Mouse (Mus musculus) hindbrain, embryonic 16.5 days (tissue): ENCODE measurements at regions not wholly inside any gene's neighbourhood (a gene's known extent, or its start where the extent isn't known, plus 50 kb on each side); places are given as distances from the start of the nearest gene placed in this dataset.

ENCODE experiments used
- ATAC-seq: fragments of 200-750 bp; cut with Nextera tagmentation; 2 replicates; pipeline ENCODE4 v1.8.0; 2017; ENCODE audit warnings: moderate TSS enrichment, moderate library complexity
- H3K27ac ChIP-seq: fragments of 300-500 bp; sonication (generic); 2 replicates; pipeline ENCODE4 v1.5.1; 2014; ENCODE audit warnings: low read depth, mild to moderate bottlenecking, control low read depth, low read length, moderate library complexity
- H3K27me3 ChIP-seq: fragments of 300-500 bp; sonication (generic); replicated peaks from 2 replicates; pipeline ENCODE4 v1.6.1; 2014; ENCODE audit warnings: low read length; ENCODE audit not compliant: control insufficient read depth, insufficient read depth
- H3K36me3 ChIP-seq: fragments of 300-500 bp; sonication (generic); 2 replicates; pipeline ENCODE4 v1.6.1; 2014; ENCODE audit warnings: mild to moderate bottlenecking, low read length, moderate library complexity, mixed read lengths; ENCODE audit not compliant: control insufficient read depth, insufficient read depth
- H3K4me1 ChIP-seq: fragments of 300-500 bp; sonication (generic); 2 replicates; pipeline ENCODE4 v1.6.1; 2014; ENCODE audit warnings: low read depth, low read length; ENCODE audit not compliant: control insufficient read depth, insufficient read depth
- H3K4me2 ChIP-seq: fragments of 300-500 bp; sonication (generic); 2 replicates; pipeline ENCODE4 v1.6.1; 2014; ENCODE audit warnings: mild to moderate bottlenecking, low read length, control low read depth, moderate library complexity
- H3K4me3 ChIP-seq: fragments of 300-500 bp; sonication (generic); 2 replicates; pipeline ENCODE4 v1.5.1; 2014; ENCODE audit warnings: mild to moderate bottlenecking, low read length, control low read depth, moderate library complexity
- H3K9ac ChIP-seq: fragments of 300-500 bp; sonication (generic); 2 replicates; pipeline ENCODE4 v1.6.1; 2014; ENCODE audit warnings: low read depth, mild to moderate bottlenecking, control low read depth, low read length, moderate library complexity
- H3K9me3 ChIP-seq: fragments of 300-500 bp; sonication (generic); 2 replicates; pipeline ENCODE4 v1.6.1; 2014; ENCODE audit warnings: mild to moderate bottlenecking, low read length, moderate library complexity; ENCODE audit not compliant: control insufficient read depth
- WGBS: fragments of 180-500 bp; shearing (Covaris S2); extraction: QIAGEN DNeasy Blood & Tissue Kit; methylation state at CpG from one replicate; pipeline ENCODE4 v1.1.7; 2014; 5-methylcytosine and 5-hydroxymethylcytosine counted together

DNA sequence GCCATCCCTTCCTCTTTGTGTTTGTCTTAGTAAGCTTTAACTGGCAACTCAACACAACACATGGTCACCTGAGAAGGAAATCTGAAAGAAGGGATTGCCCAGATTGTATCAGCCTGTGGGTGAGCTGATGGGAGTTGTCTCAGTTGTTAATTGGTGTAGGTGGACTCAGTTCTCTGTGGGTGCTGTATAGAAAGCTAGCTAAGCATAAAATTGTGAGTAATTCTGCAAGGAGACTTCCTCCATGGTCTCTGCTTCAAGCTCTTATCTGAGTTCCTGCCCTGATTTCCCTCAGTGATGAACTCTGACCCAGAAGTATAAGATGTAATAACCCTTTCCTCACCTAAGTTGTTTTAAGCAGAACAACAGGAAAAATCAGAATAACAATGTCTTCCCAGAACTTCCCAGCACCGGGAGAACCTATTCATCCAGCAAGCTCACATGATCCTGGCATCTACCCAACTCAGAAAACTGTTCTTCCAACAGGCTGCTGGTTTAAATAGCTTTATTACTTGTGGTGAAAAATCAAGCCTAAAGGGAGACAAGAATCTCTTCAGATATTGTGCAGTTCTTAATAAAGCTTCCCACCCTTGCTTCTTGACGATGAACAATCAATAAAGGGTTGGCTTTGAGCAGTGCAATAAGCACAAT, 487.7 kb upstream of the Cdh4 start:
- 48% methylated on average over 2 of the region's 2 CpGs for WGBS
- Histone ChIP-seq H3K4me1 (no peaks in the 10 kb centered on the region), H3K9ac (no peak overlapping the region), H3K4me3 (no peak overlapping the region), H3K4me2 (no peak overlapping the region), H3K27me3 (no peaks in the 10 kb centered on the region), H3K9me3 (no peaks in the 10 kb centered on the region), H3K36me3 (no peaks in the 10 kb centered on the region), H3K27ac (no peak overlapping the region)
- no peak for ATAC-seq

- no peak for ATAC-seq
- Histone ChIP-seq H3K36me3 (no peaks in the 10 kb centered on the region), H3K9ac (no peak overlapping the region), H3K27ac (no peak overlapping the region), H3K9me3 (no peaks in the 10 kb centered on the region), H3K27me3 (no peaks in the 10 kb centered on the region), H3K4me2 (no peak overlapping the region), H3K4me3 (no peak overlapping the region), H3K4me1 (no peaks in the 10 kb centered on the region)
- 71% methylated on average over 10 of the region's 10 CpGs for WGBS
These were observed 483.4 kb upstream of the Cdh4 start for GRCm38 (mm10) chr2:178958829-178959228.

- H3K36me3 ChIP-seq = no peaks in the 10 kb centered on the region
- no peaks in the 10 kb centered on the region for H3K9me3 ChIP-seq
- H3K27me3 ChIP-seq = no peaks in the 10 kb centered on the region
- no peak for ATAC-seq
- H3K4me3 ChIP-seq = no peak overlapping the region
- no peak overlapping the region for H3K27ac ChIP-seq
- no peak overlapping the region for H3K9ac ChIP-seq
- 69% methylated on average over 6 of the region's 6 CpGs for WGBS
- H3K4me1 ChIP-seq = no peaks in the 10 kb centered on the region
- H3K4me2 ChIP-seq = no peak overlapping the region
These were observed 482.6 kb upstream of the Cdh4 start for GRCm38 (mm10) chr2:178959603-178960002.

GRCm38 (mm10) chr2:178967584-178968365, 474.5 kb upstream of the Cdh4 start:
- Histone ChIP-seq H3K4me3 (no peak overlapping the region), H3K4me1 (no peaks in the 10 kb centered on the region), H3K27me3 (no peaks in the 10 kb centered on the region), H3K27ac (no peak overlapping the region), H3K36me3 (no peaks in the 10 kb centered on the region), H3K9ac (no peak overlapping the region), H3K4me2 (no peak overlapping the region), H3K9me3 (no peaks in the 10 kb centered on the region)
- 48% methylated on average over 11 of the region's 11 CpGs for WGBS
- ATAC-seq = no peak

DNA sequence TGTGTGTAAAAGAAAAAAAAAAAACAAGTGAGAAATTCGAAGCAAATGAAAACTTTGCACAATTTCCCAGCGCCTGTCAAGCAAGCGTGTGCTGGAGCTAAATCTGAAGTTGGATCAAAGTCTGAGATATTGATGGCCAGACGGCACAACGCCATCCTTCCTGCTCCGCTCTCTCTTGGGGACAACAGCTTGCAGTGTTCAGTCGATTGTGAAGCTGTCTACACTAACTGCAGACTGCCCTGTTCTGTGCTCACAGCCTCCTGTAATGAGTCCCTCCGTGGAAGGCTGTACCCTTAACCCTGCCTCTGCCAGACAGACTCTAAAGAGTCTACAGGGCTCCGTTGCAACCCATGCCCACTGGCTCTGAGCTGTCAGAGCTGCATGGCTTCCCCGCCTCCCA, 472.5 kb upstream of the Cdh4 start:
- no peak for ATAC-seq
- no peaks in the 10 kb centered on the region for H3K36me3 ChIP-seq
- H3K27me3 ChIP-seq = no peaks in the 10 kb centered on the region
- H3K27ac ChIP-seq = no peak overlapping the region
- H3K4me1 ChIP-seq = no peaks in the 10 kb centered on the region
- H3K4me2 ChIP-seq = no peak overlapping the region
- H3K4me3 ChIP-seq = no peak overlapping the region
- H3K9ac ChIP-seq = no peak overlapping the region
- 57% methylated on average over 10 of the region's 10 CpGs for WGBS
- H3K9me3 ChIP-seq = no peaks in the 10 kb centered on the region

DNA sequence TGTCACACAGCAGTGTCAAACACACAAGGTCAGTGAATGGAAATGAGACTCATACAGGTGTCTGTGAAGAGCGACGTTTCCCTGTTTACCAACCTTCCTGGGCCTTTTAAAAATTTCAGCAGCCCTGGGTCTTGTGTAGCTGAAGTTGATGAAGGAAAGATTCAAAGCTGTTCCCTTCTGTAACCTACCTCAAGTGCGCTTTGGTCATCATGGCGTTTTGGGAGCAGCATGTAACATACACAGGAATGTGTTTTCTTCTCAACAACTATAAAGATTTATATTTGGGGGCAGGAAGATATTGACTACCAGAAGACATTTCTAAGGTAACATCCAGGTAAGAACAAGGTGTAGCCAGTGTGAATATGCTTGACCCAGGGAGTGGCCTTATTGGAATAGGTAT, 466.9 kb upstream of the Cdh4 start:
- no peak overlapping the region for H3K4me3 ChIP-seq
- WGBS = 95% methylated on average over 4 of the region's 4 CpGs
- no peaks in the 10 kb centered on the region for H3K4me1 ChIP-seq
- H3K27me3 ChIP-seq = no peaks in the 10 kb centered on the region
- H3K9ac ChIP-seq = no peak overlapping the region
- no peak overlapping the region for H3K27ac ChIP-seq
- no peaks in the 10 kb centered on the region for H3K9me3 ChIP-seq
- no peak overlapping the region for H3K4me2 ChIP-seq
- no peak for ATAC-seq
- H3K36me3 ChIP-seq = no peaks in the 10 kb centered on the region

GRCm38 (mm10) chr2:178976046-178976445, 466.2 kb upstream of the Cdh4 start:
- H3K4me1 ChIP-seq = no peaks in the 10 kb centered on the region
- no peak; the same call in 1 of the 2 replicates for ATAC-seq
- no peaks in the 10 kb centered on the region for H3K36me3 ChIP-seq
- no peak overlapping the region for H3K27ac ChIP-seq
- no peaks in the 10 kb centered on the region for H3K9me3 ChIP-seq
- no peak overlapping the region for H3K9ac ChIP-seq
- no peaks in the 10 kb centered on the region for H3K27me3 ChIP-seq
- no peak overlapping the region for H3K4me3 ChIP-seq
- WGBS = 60% methylated on average over 6 of the region's 6 CpGs
- no peak overlapping the region for H3K4me2 ChIP-seq

GRCm38 (mm10) chr2:178976495-178976894, 465.7 kb upstream of the Cdh4 start:
- Histone ChIP-seq H3K36me3 (no peaks in the 10 kb centered on the region), H3K9ac (no peak overlapping the region), H3K4me2 (no peak overlapping the region), H3K4me1 (no peaks in the 10 kb centered on the region), H3K27ac (no peak overlapping the region), H3K9me3 (no peaks in the 10 kb centered on the region), H3K4me3 (no peak overlapping the region), H3K27me3 (no peaks in the 10 kb centered on the region)
- no peak for ATAC-seq
- 71% methylated on average over 3 of the region's 3 CpGs for WGBS

GRCm38 (mm10) chr2:178979451-178979850, 462.8 kb upstream of the Cdh4 start:
- no peak overlapping the region for H3K27ac ChIP-seq
- no peak for ATAC-seq
- 88% methylated on average over 9 of the region's 9 CpGs for WGBS

More at GRCm38 (mm10) chr2:178979451-178979850, 462.8 kb upstream of the Cdh4 start:
- Histone ChIP-seq H3K36me3 (no peaks in the 10 kb centered on the region), H3K27me3 (no peaks in the 10 kb centered on the region), H3K4me2 (no peak overlapping the region), H3K9me3 (no peaks in the 10 kb centered on the region), H3K4me1 (no peaks in the 10 kb centered on the region), H3K9ac (no peak overlapping the region), H3K4me3 (no peak overlapping the region)
